Mouse (Mus musculus): ENCODE measurements at regions not wholly inside any gene's neighbourhood (a gene's known extent, or its start where the extent isn't known, plus 50 kb on each side); places are given as distances from the start of the nearest gene placed in this dataset.
A peak's percentile ranks its signal among the peaks of the same experiment; 100 is the strongest.

GRCm38 (mm10) chr15:88537190-88537589, 62.9 kb upstream of the Zdhhc25 start:
- Histone ChIP-seq H3K27ac (ENCODE audit: low read depth, low read length) (no peak overlapping the region), H3K4me1 (ENCODE audit: control insufficient read depth, insufficient read depth, low read length) (no peaks in the 10 kb centered on the region), H3K36me3 (ENCODE audit: control insufficient read depth, insufficient read depth, low read length) (no peaks in the 10 kb centered on the region), H3K27me3 (ENCODE audit: control insufficient read depth, insufficient read depth, low read length) (no peaks in the 10 kb centered on the region), H3K4me2 (ENCODE audit: low read depth) (no peak overlapping the region), H3K4me3 (ENCODE audit: low read depth, low read length) (no peak overlapping the region), H3K9me3 (ENCODE audit: control insufficient read depth, low read length) (no peaks in the 10 kb centered on the region), H3K9ac (ENCODE audit: low read length) (no peak overlapping the region)
- WGBS, result 26% methylated on average over 10 of the region's 10 CpGs
- no peak for ATAC-seq (ENCODE audit: insufficient read depth, low FRiP score, low TSS enrichment)
- peak; percentile 73 for DNase-seq (ENCODE audit: low spot score)

- no peak overlapping the region for H3K9ac ChIP-seq (ENCODE audit: low read length)
- H3K4me3 ChIP-seq (ENCODE audit: low read depth, low read length), result no peak overlapping the region
- 65% methylated on average over 2 of the region's 2 CpGs for WGBS
- no peaks in the 10 kb centered on the region for H3K4me1 ChIP-seq (ENCODE audit: control insufficient read depth, insufficient read depth, low read length)
- no peaks in the 10 kb centered on the region for H3K27me3 ChIP-seq (ENCODE audit: control insufficient read depth, insufficient read depth, low read length)
- ATAC-seq (ENCODE audit: insufficient read depth, low FRiP score, low TSS enrichment) (no peak), DNase-seq (ENCODE audit: low spot score) (no peak)
- H3K9me3 ChIP-seq (ENCODE audit: control insufficient read depth, low read length), result no peaks in the 10 kb centered on the region
- H3K36me3 ChIP-seq (ENCODE audit: control insufficient read depth, insufficient read depth, low read length), result no peaks in the 10 kb centered on the region
- H3K27ac ChIP-seq (ENCODE audit: low read depth, low read length), result no peak overlapping the region
- no peak overlapping the region for H3K4me2 ChIP-seq (ENCODE audit: low read depth)
Observed at GRCm38 (mm10) chr15:88542567-88542966, 57.5 kb upstream of the Zdhhc25 start.

GRCm38 (mm10) chr15:88544216-88544615, 55.9 kb upstream of the Zdhhc25 start:
- no peak overlapping the region for H3K9ac ChIP-seq (ENCODE audit: low read length)
- no peaks in the 10 kb centered on the region for H3K36me3 ChIP-seq (ENCODE audit: control insufficient read depth, insufficient read depth, low read length)
- H3K27ac ChIP-seq (ENCODE audit: low read depth, low read length), result no peak overlapping the region
- WGBS, result 74% methylated on average over 5 of the region's 5 CpGs
- H3K4me3 ChIP-seq (ENCODE audit: low read depth, low read length), result no peak overlapping the region
- H3K27me3 ChIP-seq (ENCODE audit: control insufficient read depth, insufficient read depth, low read length), result no peaks in the 10 kb centered on the region
- H3K9me3 ChIP-seq (ENCODE audit: control insufficient read depth, low read length), result no peaks in the 10 kb centered on the region
- no peak for ATAC-seq (ENCODE audit: insufficient read depth, low FRiP score, low TSS enrichment)
- no peaks in the 10 kb centered on the region for H3K4me1 ChIP-seq (ENCODE audit: control insufficient read depth, insufficient read depth, low read length)
- H3K4me2 ChIP-seq (ENCODE audit: low read depth), result no peak overlapping the region
- no peak for DNase-seq (ENCODE audit: low spot score)

GRCm38 (mm10) chr15:88548261-88548660, 51.8 kb upstream of the Zdhhc25 start:
- DNase-seq (ENCODE audit: low spot score), result no peak
- WGBS, result 78% methylated on average over 6 of the region's 6 CpGs
- ATAC-seq (ENCODE audit: insufficient read depth, low FRiP score, low TSS enrichment), result no peak
- Histone ChIP-seq H3K9me3 (ENCODE audit: control insufficient read depth, low read length) (no peaks in the 10 kb centered on the region), H3K4me1 (ENCODE audit: control insufficient read depth, insufficient read depth, low read length) (no peaks in the 10 kb centered on the region), H3K27me3 (ENCODE audit: control insufficient read depth, insufficient read depth, low read length) (no peaks in the 10 kb centered on the region), H3K9ac (ENCODE audit: low read length) (no peak overlapping the region), H3K4me2 (ENCODE audit: low read depth) (no peak overlapping the region), H3K36me3 (ENCODE audit: control insufficient read depth, insufficient read depth, low read length) (no peaks in the 10 kb centered on the region), H3K27ac (ENCODE audit: low read depth, low read length) (no peak overlapping the region), H3K4me3 (ENCODE audit: low read depth, low read length) (no peak overlapping the region)

Data from neural tube, embryonic 11.5 days (tissue).